ENCODE assay signal across 9 mouse cellular contexts in genomic region chr17:13681686-13682085, GRCm38 (mm10).
DNase-seq lines count a peak whose midpoint lies in the region; ATAC-seq and TF ChIP-seq lines count a peak whose summit lies in the region.
"Had no signal": no experiment of that assay in that cellular context is flagged by ENCODE, and none has a peak within 500 bp of the region (broad histone marks: within the 10 kb centered on the region; RNA-seq: fewer than 3 reads in every experiment).

No protein-coding gene starts in this region.

- peak overlapping the region; percentile 64; the same call in 1 of the 2 replicates for H3K4me2 ChIP-seq in heart, embryonic 12.5 days
- no peak overlapping the region; the same call in 1 of the 2 replicates for H3K4me2 ChIP-seq in lung, postnatal 0 days (replicated peaks; ENCODE audit: low read depth, low read length)
- no peak overlapping the region; the same call in 1 of the 2 replicates for H3K4me2 ChIP-seq in forebrain, embryonic 15.5 days (replicated peaks)
- peak overlapping the region; percentile 40; the same call in 1 of the 2 replicates for H3K4me2 ChIP-seq in stomach, postnatal 0 days (replicated peaks; ENCODE audit: low read depth)

- peak overlapping the region; percentile 48; the same call in 1 of the 2 replicates for H3K4me3 ChIP-seq in heart, embryonic 12.5 days
- 0 out of 2 replicates have a peak overlapping the region, but pooled peaks have one; percentile 32 for H3K4me3 ChIP-seq in lung, postnatal 0 days (ENCODE audit: low read depth, low read length)
- H3K4me3 ChIP-seq in forebrain, embryonic 15.5 days = no peak overlapping the region
- H3K4me3 ChIP-seq in stomach, postnatal 0 days (ENCODE audit: low read depth, low read length) = no peak overlapping the region

- H3K9me3 ChIP-seq in heart, embryonic 12.5 days (replicated peaks) = no peaks in the 10 kb centered on the region
- no peaks in the 10 kb centered on the region for H3K9me3 ChIP-seq in lung, postnatal 0 days (ENCODE audit: low read length)
- H3K9me3 ChIP-seq in forebrain, embryonic 15.5 days = no peaks in the 10 kb centered on the region
- H3K9me3 ChIP-seq in stomach, postnatal 0 days (ENCODE audit: control insufficient read depth, low read length) = no peaks in the 10 kb centered on the region

- intact Hi-C loops in heart, postnatal 10 days (cut with DNase I) = loop anchor here (2.0 to 5.0 kb wide), 4 partner anchors 61 to 209 kb away; no protein-coding TSS in a partner anchor

- TF ChIP-seq CTCF in lung, postnatal 0 days (IDR thresholded peaks at IDR 0.05) = peak; percentile 66
- TF ChIP-seq CTCF in stomach, postnatal 0 days (IDR thresholded peaks at IDR 0.05; ENCODE audit: low read depth) = peak; percentile 69

- TF ChIP-seq EP300 in lung, postnatal 0 days (IDR thresholded peaks at IDR 0.05) = no peak
- no peak for TF ChIP-seq EP300 in stomach, postnatal 0 days (optimal IDR thresholded peaks at IDR 0.05)

- 0 out of 2 replicates have a peak, but pooled peaks cover 3% of the 10 kb centered on the region for H3K36me3 ChIP-seq in heart, embryonic 12.5 days
- H3K36me3 ChIP-seq in lung, postnatal 0 days (ENCODE audit: insufficient read depth, low read length) = no peaks in the 10 kb centered on the region
- no peaks in the 10 kb centered on the region for H3K36me3 ChIP-seq in forebrain, embryonic 15.5 days
- H3K36me3 ChIP-seq in stomach, postnatal 0 days (ENCODE audit: control insufficient read depth, insufficient read depth, low read length) = no peaks in the 10 kb centered on the region

- H3K27me3 ChIP-seq in heart, embryonic 12.5 days (replicated peaks) = no peaks in the 10 kb centered on the region
- no peaks in the 10 kb centered on the region for H3K27me3 ChIP-seq in lung, postnatal 0 days (replicated peaks; ENCODE audit: insufficient read depth, low read length)
- H3K27me3 ChIP-seq in forebrain, embryonic 15.5 days = no peaks in the 10 kb centered on the region
- no peaks in the 10 kb centered on the region for H3K27me3 ChIP-seq in stomach, postnatal 0 days (ENCODE audit: control insufficient read depth, insufficient read depth, low read length)

- ATAC-seq in heart, embryonic 12.5 days (ENCODE audit: insufficient number of reproducible peaks, low FRiP score) = no peak
- ATAC-seq in lung, postnatal 0 days = no peak
- no peak for ATAC-seq in forebrain, embryonic 15.5 days (replicated peaks)
- no peak; the same call in 1 of the 2 replicates for ATAC-seq in stomach, postnatal 0 days (ENCODE audit: low FRiP score, low TSS enrichment)

- 84% methylated on average over 6 of the region's 6 CpGs for WGBS in heart, embryonic 12.5 days
- WGBS in lung, postnatal 0 days = 81% methylated on average over 5 of the region's 6 CpGs
- 95% methylated on average over 5 of the region's 6 CpGs for WGBS in forebrain, embryonic 15.5 days
- WGBS in stomach, postnatal 0 days = 79% methylated on average over 5 of the region's 6 CpGs

- H3K9ac ChIP-seq in heart, embryonic 12.5 days = no peak overlapping the region
- H3K9ac ChIP-seq in lung, postnatal 0 days (replicated peaks; ENCODE audit: low read depth) = no peak overlapping the region
- no peak overlapping the region for H3K9ac ChIP-seq in forebrain, embryonic 15.5 days (replicated peaks)
- no peak overlapping the region for H3K9ac ChIP-seq in stomach, postnatal 0 days (ENCODE audit: low read length)

- no peak for DNase-seq in heart, postnatal 10 days
- peak; percentile 40 for DNase-seq in lung, postnatal 0 days (ENCODE audit: low spot score)
- DNase-seq in lung, postnatal 14 days = no peak
- no peak for DNase-seq in stomach, postnatal 0 days (ENCODE audit: low spot score)
- no peak for DNase-seq in frontal cortex, postnatal 36 days (ENCODE audit: low spot score in 2 of 2)
- DNase-seq in adrenal gland, postnatal 14 days = no peak
- DNase-seq: embryo, embryonic 11 days had no signal

- peaks cover 52% of the 10 kb centered on the region for H3K4me1 ChIP-seq in heart, embryonic 12.5 days (replicated peaks)
- H3K4me1 ChIP-seq in lung, postnatal 0 days (ENCODE audit: insufficient read depth, low read depth, low read length) = peaks cover 2% of the 10 kb centered on the region; the same call in 1 of the 2 replicates
- peaks cover 45% of the 10 kb centered on the region for H3K4me1 ChIP-seq in forebrain, embryonic 15.5 days
- peaks cover 6% of the 10 kb centered on the region; the same call in 1 of the 2 replicates for H3K4me1 ChIP-seq in stomach, postnatal 0 days (replicated peaks; ENCODE audit: control insufficient read depth, insufficient read depth)

- H3K27ac ChIP-seq in heart, embryonic 12.5 days (ENCODE audit: poor library complexity, severe bottlenecking) = 0 out of 2 replicates have a peak overlapping the region, but pooled peaks have one; percentile 96
- H3K27ac ChIP-seq in lung, postnatal 0 days (ENCODE audit: low read length) = peak overlapping the region; percentile 96
- H3K27ac ChIP-seq in forebrain, embryonic 15.5 days (replicated peaks) = peak overlapping the region; percentile 89
- peak overlapping the region; percentile 96 for H3K27ac ChIP-seq in stomach, postnatal 0 days (replicated peaks)

Comparison
In these comparisons a context has a peak if more than half of its experiments do, and no peak if none do; other contexts are left out.
1. H3K4me2 ChIP-seq: peak in heart, embryonic 12.5 days (single experiment) and stomach, postnatal 0 days (single experiment); none in lung, postnatal 0 days (single experiment) and forebrain, embryonic 15.5 days (single experiment).
2. H3K4me3 ChIP-seq: peak in heart, embryonic 12.5 days (single experiment) and lung, postnatal 0 days (single experiment); none in forebrain, embryonic 15.5 days (single experiment) and stomach, postnatal 0 days (single experiment).
3. Peak in every context shown above with its lines, with median percentiles within 50 percentile points of each other: H3K27ac ChIP-seq.